Mouse (Mus musculus) intestine, embryonic 15.5 days (tissue): Measurements from ENCODE around the gene 4930544D05Rik. TPM values are rescaled to one million over a fixed set of nuclear protein-coding genes. Genes with fewer than 3 reads are reported as not detected.

Source experiments
- ATAC-seq: fragments of 200-750 bp; cut with Nextera tagmentation; 2 replicates; pipeline ENCODE4 v1.8.0; 2017; ENCODE audit warnings: moderate TSS enrichment, moderate library complexity
- H3K27ac ChIP-seq: fragments of 300-500 bp; sonication (generic); 2 replicates; pipeline ENCODE4 v1.5.1; 2015; ENCODE audit warnings: mild to moderate bottlenecking, inconsistent platforms
- H3K27me3 ChIP-seq: fragments of 300-500 bp; sonication (generic); replicated peaks from 2 replicates; pipeline ENCODE4 v1.6.1; 2015; ENCODE audit warnings: inconsistent platforms
- H3K36me3 ChIP-seq: fragments of 300-500 bp; sonication (generic); 2 replicates; pipeline ENCODE4 v1.6.1; 2015; ENCODE audit warnings: inconsistent platforms
- H3K4me1 ChIP-seq: fragments of 300-500 bp; sonication (generic); replicated peaks from 2 replicates; pipeline ENCODE4 v1.6.1; 2015; ENCODE audit warnings: inconsistent platforms
- H3K4me2 ChIP-seq: fragments of 300-500 bp; sonication (generic); replicated peaks from 2 replicates; pipeline ENCODE4 v1.6.1; 2015; ENCODE audit warnings: mild to moderate bottlenecking, inconsistent platforms
- H3K4me3 ChIP-seq: fragments of 300-500 bp; sonication (generic); replicated peaks from 2 replicates; pipeline ENCODE4 v1.5.1; 2015; ENCODE audit warnings: inconsistent platforms
- H3K9ac ChIP-seq: fragments of 300-500 bp; sonication (generic); 2 replicates; pipeline ENCODE4 v1.6.1; 2015; ENCODE audit warnings: inconsistent platforms
- H3K9me3 ChIP-seq: fragments of 300-500 bp; sonication (generic); 2 replicates; pipeline ENCODE4 v1.6.1; 2016; ENCODE audit warnings: inconsistent platforms
- WGBS: fragments of 180-500 bp; shearing (Covaris S2); methylation state at CpG from one replicate; pipeline ENCODE4 v1.1.7; 2015; 5-methylcytosine and 5-hydroxymethylcytosine counted together
- polyA plus RNA-seq: library from polyadenylated mRNA; unstranded; fragments of >200 nt; fragmentation: Nextera tagmentation; extraction: Ambion mirVana; gene quantifications from 2 replicates; pipeline ENCODE4 v1.2.1, GENCODE M21; 2015

Gene 4930544D05Rik
- polyA plus RNA-seq, 1 experiment from 2014 or later, result not detected

DNA sequence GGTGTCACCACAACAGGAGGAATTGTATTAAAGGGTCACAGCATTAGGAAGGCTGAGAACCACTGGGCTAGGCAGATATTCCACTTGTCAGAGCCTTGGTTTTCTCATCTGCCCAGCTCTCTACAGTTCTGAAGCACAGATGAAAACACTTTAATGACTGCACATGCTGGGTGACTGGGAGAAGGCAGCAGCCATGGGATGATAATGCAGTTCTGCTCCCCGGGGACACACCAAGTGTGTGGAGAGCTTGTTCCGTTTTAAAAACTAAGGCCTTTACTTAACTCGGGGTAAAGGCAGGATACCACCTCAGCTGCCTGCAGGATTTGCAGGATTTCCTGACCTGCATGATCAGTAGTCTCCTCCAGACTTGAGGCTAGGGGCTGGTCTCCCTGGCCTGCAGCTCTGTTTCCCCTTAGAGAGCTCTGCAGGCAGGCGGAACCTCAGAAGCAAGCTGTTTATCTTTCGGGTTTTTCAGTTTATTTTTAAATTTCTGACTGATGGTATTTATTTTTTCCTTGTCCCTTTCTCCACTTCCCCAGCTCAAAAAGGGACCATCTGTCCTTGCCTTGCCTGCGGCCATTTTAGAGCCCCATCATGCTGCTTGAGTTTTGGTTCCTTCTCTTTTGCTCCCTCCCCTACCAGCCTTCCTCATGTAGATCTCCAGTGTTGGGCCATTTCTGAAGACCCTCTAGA is 32.5 kb upstream of the 4930544D05Rik start:
- Histone ChIP-seq H3K36me3 (no peaks in the 10 kb centered on the region), H3K4me3 (no peak overlapping the region), H3K4me2 (no peak overlapping the region), H3K9me3 (no peaks in the 10 kb centered on the region), H3K27ac (peak overlapping the region; percentile 6; the same call in 1 of the 2 replicates), H3K9ac (no peak overlapping the region), H3K4me1 (peaks cover 47% of the 10 kb centered on the region), H3K27me3 (no peaks in the 10 kb centered on the region)
- ATAC-seq, result no peak
- 48% methylated on average over 6 of the region's 6 CpGs for WGBS

DNA sequence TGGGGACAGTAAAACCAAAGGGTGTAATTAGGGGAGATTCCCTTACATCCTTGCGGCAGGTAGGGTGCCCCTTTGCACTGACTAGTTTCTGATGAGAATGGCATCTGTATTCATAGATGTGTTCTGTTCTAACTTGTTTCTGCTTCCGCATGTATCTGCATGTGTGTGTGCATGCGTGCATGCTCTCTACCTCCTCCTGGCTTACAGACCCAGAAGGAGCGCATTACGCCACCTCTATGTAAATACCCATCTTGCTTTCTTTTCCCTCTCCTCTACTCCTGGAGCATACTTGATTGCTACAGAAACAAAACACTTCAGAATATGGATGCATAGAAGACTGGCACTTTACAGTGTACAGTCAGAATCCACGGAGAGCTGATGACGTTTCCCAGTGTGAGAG is 31.9 kb upstream of the 4930544D05Rik start:
- ATAC-seq, result no peak

DNA sequence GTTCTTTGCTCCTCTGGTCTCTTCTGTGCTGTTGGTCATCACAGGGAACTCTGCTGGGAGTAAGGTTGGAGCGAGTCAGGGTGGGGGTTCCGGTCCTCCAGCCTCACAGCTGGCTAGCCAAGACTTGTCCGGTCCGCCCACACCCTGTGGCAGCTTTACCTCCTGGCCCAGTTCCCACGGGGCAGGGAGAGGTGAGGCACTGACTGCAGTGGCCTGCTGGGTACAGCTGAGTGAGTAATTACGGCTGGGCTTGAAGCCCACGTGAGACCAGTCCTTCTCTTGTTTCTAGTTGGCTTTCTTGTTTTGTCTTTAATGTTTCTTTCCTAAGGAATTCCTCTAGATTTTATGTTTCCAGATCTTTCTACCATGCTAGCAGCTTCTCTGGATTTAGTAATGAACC is 30.2 kb upstream of the 4930544D05Rik start:
- no peak overlapping the region for H3K4me3 ChIP-seq
- no peaks in the 10 kb centered on the region for H3K27me3 ChIP-seq
- H3K36me3 ChIP-seq, result no peaks in the 10 kb centered on the region
- WGBS, result 52% methylated on average over 7 of the region's 7 CpGs
- ATAC-seq, result peak; percentile 68
- no peak overlapping the region for H3K9ac ChIP-seq
- H3K4me2 ChIP-seq, result no peak overlapping the region
- H3K27ac ChIP-seq, result no peak overlapping the region
- no peaks in the 10 kb centered on the region for H3K9me3 ChIP-seq
- peaks cover 24% of the 10 kb centered on the region for H3K4me1 ChIP-seq

More for the DNA sequence above, 31.9 kb upstream of the 4930544D05Rik start:
- Histone ChIP-seq H3K4me2 (no peak overlapping the region), H3K9ac (no peak overlapping the region), H3K27ac (no peak overlapping the region; the same call in 1 of the 2 replicates), H3K4me3 (no peak overlapping the region), H3K4me1 (peaks cover 40% of the 10 kb centered on the region), H3K36me3 (no peaks in the 10 kb centered on the region), H3K9me3 (no peaks in the 10 kb centered on the region), H3K27me3 (no peaks in the 10 kb centered on the region)
- WGBS, result 80% methylated on average over 7 of the region's 7 CpGs

DNA sequence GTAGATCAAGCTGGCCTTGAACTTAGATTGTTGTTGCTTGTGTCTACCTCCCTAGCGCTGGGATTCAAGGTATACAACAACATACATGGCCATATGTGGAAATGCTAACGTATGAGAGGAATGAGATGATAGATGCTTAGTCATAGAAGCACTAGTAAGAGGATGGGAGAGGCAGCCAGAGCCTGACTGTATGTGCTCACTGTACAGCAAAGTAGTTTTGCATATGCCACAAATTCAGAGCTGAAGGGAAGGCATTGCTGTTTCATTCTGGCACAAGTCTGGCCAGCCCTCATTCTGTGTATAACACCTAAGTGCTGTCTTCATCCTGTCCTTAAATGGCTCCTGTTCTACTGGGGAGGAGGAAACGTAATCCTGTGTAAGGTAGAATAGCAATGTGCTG is 29.4 kb upstream of the 4930544D05Rik start:
- H3K9ac ChIP-seq, result no peak overlapping the region
- H3K27me3 ChIP-seq, result no peaks in the 10 kb centered on the region
- H3K27ac ChIP-seq, result no peak overlapping the region
- no peaks in the 10 kb centered on the region for H3K9me3 ChIP-seq
- WGBS, result 83% methylated on average over 3 of the region's 3 CpGs
- H3K4me1 ChIP-seq, result peaks cover 24% of the 10 kb centered on the region
- no peak overlapping the region for H3K4me3 ChIP-seq
- no peaks in the 10 kb centered on the region for H3K36me3 ChIP-seq
- ATAC-seq, result no peak
- no peak overlapping the region for H3K4me2 ChIP-seq

DNA sequence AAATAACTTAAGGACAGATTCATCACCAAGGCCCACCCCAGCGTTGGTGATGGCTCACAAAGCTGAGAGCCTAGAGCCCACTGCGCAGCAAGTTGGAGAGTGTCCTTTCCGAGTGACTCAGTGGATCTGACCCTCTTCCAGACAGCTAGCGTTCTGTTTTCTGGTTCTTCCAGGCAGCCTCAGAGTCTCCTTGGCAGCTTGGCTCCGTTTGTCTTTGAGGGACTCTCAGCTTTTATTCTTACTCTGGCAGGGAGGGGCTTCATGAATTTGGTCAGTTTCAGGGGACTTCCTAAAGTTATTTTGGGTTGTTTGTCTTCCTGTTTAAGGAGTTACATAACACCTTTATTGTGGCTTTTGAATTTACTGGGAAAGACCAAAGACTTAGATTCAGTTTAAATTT is 28.7 kb upstream of the 4930544D05Rik start:
- H3K9ac ChIP-seq, result no peak overlapping the region
- no peak overlapping the region for H3K4me3 ChIP-seq
- no peaks in the 10 kb centered on the region for H3K9me3 ChIP-seq
- ATAC-seq, result no peak
- H3K4me2 ChIP-seq, result no peak overlapping the region
- 74% methylated on average over 5 of the region's 5 CpGs for WGBS
- H3K27me3 ChIP-seq, result no peaks in the 10 kb centered on the region
- no peak overlapping the region for H3K27ac ChIP-seq
- H3K4me1 ChIP-seq, result peaks cover 20% of the 10 kb centered on the region
- H3K36me3 ChIP-seq, result no peaks in the 10 kb centered on the region

DNA sequence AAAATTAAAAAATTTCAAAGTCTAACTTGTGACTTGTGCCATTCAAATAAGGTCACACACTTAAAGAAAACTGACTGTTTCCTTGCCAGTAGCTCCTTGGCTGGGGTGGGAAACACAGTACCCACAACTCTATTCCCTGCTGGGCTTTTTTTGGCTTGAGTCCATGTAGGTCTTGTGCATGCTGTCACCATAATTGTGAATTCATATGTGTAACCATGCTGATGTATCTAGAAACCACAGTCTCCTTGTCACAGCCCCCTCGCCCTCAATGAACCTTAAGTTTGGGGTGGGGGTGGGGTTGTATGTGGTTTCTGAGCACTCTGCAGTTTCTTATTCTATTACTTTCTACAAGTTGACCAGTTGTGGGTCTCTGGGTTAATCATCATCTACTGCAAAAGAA is 23.9 kb upstream of the 4930544D05Rik start:
- H3K27ac ChIP-seq, result no peak overlapping the region
- H3K4me3 ChIP-seq, result no peak overlapping the region
- H3K9ac ChIP-seq, result no peak overlapping the region
- no peaks in the 10 kb centered on the region for H3K9me3 ChIP-seq
- no peak for ATAC-seq
- WGBS, result 90% methylated on average over 1 of the region's 1 CpGs
- H3K4me2 ChIP-seq, result no peak overlapping the region
- H3K27me3 ChIP-seq, result no peaks in the 10 kb centered on the region
- H3K36me3 ChIP-seq, result no peaks in the 10 kb centered on the region
- H3K4me1 ChIP-seq, result peaks cover 8% of the 10 kb centered on the region; the same call in 1 of the 2 replicates

DNA sequence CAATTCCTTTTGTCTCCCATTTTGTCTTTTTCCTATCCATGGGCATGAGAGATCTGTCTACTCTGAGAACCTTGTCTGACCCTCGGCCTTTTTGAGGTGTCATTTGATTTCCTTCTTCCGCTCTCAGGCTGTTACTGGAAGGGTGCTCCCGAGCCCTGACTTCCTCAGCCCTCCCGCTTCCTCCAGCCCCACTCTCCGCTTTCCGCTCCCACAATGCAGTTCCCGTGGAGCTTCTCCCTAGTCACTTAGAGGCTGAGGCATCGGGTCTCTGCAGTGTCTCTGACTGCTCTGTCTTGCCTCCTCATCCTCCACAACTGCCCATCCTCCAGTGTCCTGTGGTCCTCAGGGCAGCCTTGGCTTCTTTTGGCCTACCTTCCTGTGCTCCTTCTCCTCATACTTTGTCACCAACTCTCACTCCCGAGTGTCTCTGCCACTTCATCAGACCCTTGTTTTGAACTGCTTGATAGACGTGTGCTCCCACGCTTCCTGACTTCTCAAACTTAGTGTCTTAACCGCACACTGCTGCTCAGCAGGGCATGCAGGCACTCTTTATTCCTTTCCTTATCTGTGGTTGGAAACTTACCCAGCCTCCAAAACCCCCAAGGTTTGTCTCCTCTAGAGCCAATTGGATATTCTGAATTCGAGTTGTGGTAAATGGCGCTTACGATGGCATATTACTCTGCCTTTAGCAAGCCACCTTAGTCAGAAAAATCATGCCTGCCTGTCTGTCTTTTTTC is 21.2 kb upstream of the 4930544D05Rik start:
- no peak for ATAC-seq
- H3K27me3 ChIP-seq, result no peaks in the 10 kb centered on the region
- H3K36me3 ChIP-seq, result peaks cover 9% of the 10 kb centered on the region
- no peak overlapping the region for H3K9ac ChIP-seq
- no peak overlapping the region for H3K27ac ChIP-seq
- H3K4me1 ChIP-seq, result peaks cover 10% of the 10 kb centered on the region; the same call in 1 of the 2 replicates
- H3K9me3 ChIP-seq, result no peaks in the 10 kb centered on the region
- WGBS, result 81% methylated on average over 15 of the region's 15 CpGs
- no peak overlapping the region for H3K4me3 ChIP-seq
- H3K4me2 ChIP-seq, result no peak overlapping the region

DNA sequence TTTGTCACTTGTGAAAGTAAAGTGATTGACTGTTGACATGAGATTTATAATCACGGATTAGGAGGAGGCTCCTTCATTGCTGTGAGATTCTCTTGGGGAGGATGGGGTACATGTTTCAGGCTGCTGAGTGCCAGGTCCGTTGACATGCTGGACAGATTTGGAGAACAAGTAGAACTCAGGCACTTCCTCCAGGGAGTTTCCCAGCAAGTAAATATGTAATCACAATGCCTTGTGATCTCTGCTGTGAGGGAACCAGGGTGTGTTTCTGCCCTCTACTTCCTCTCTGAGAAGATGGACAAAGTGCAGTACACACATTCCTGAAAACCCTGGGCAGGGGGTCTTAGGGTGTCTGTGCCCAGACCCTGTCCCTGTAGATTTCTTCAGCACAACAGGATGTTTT is 20.0 kb upstream of the 4930544D05Rik start:
- H3K9ac ChIP-seq, result no peak overlapping the region
- H3K4me3 ChIP-seq, result no peak overlapping the region
- H3K4me1 ChIP-seq, result peaks cover 10% of the 10 kb centered on the region; the same call in 1 of the 2 replicates
- H3K9me3 ChIP-seq, result no peaks in the 10 kb centered on the region
- 59% methylated on average over 2 of the region's 2 CpGs for WGBS
- peak overlapping the region; percentile 20; the same call in 1 of the 2 replicates for H3K27ac ChIP-seq
- H3K4me2 ChIP-seq, result no peak overlapping the region
- peaks cover 9% of the 10 kb centered on the region for H3K36me3 ChIP-seq
- H3K27me3 ChIP-seq, result no peaks in the 10 kb centered on the region
- ATAC-seq, result peak; percentile 78

DNA sequence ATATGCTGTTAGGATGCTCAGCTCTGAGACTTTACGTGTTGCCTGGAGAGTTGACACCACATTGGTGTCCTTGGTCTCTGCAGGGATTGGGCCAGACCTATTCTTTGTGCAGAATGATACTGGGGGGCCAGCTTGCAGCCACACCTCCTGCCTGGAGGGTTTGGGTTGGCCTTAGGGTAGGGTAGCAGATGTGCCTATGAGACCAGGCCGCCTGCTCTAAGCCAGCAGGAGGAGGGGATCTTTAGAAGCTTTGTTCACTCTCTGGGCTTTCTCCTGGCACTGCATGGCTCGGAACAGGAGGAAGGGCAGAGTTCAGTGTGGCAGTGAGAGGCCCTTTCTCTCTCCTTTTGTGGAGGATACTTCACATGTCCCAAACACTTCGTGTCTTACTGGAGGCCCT is 19.6 kb upstream of the 4930544D05Rik start:
- peak overlapping the region; percentile 20 for H3K27ac ChIP-seq
- H3K9me3 ChIP-seq, result no peaks in the 10 kb centered on the region
- H3K27me3 ChIP-seq, result no peaks in the 10 kb centered on the region
- 56% methylated on average over 4 of the region's 4 CpGs for WGBS
- peaks cover 10% of the 10 kb centered on the region; the same call in 1 of the 2 replicates for H3K4me1 ChIP-seq
- H3K4me2 ChIP-seq, result peak overlapping the region; percentile 10; the same call in 1 of the 2 replicates
- ATAC-seq, result peak; percentile 65
- no peak overlapping the region for H3K9ac ChIP-seq
- H3K4me3 ChIP-seq, result no peak overlapping the region
- peaks cover 9% of the 10 kb centered on the region for H3K36me3 ChIP-seq

DNA sequence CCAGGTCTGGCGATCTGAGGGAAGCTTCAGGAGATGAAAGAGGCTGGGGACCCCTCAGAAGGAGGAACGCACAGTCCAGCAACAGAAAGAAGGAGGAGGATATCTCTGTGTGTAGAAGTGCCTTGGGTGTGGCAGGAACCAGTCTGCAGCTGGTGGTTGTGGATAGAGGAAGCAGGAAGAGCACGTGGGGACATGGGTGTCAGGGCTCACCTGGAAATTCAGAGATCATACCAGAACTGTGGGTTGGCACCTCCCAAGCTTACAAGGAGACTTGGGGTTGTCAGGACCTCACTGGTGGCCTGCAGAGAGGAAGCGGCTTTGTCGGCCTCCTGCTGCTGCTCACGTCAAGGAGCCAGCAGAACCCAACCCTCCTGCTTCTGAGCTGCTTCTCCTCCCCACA is 18.3 kb upstream of the 4930544D05Rik start:
- Histone ChIP-seq H3K27me3 (no peaks in the 10 kb centered on the region), H3K4me3 (no peak overlapping the region), H3K9me3 (no peaks in the 10 kb centered on the region), H3K4me1 (peaks cover 10% of the 10 kb centered on the region; the same call in 1 of the 2 replicates), H3K27ac (no peak overlapping the region), H3K4me2 (no peak overlapping the region), H3K9ac (no peak overlapping the region), H3K36me3 (peaks cover 12% of the 10 kb centered on the region)
- no peak for ATAC-seq
- 84% methylated on average over 6 of the region's 6 CpGs for WGBS

DNA sequence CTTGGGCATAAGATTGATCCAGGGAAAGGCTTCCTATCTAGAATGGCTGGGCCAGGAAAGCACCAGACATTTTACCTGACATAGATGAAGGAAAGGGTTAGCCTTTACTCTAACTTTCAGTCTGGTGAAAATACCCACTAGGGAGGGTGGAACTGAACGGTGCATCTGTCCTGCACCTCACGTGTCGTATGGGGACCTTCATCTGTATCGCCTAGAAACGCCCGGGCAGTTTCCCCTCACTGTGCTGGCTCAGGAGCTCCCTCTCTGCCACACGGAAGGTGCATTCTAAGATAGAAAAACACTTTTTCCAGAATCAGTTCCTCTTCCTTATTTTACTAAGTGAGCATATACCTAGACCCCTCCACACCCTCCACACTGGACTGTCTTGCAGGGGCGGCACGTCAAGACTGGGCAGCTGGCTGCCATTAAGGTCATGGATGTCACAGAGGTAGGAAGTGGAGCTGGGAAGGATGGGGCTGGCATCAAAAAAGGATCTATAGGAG is 17.1 kb upstream of the 4930544D05Rik start:
- Histone ChIP-seq H3K9ac (no peak overlapping the region), H3K4me3 (no peak overlapping the region), H3K4me2 (no peak overlapping the region), H3K27me3 (no peaks in the 10 kb centered on the region), H3K9me3 (no peaks in the 10 kb centered on the region), H3K27ac (no peak overlapping the region), H3K36me3 (peaks cover 15% of the 10 kb centered on the region), H3K4me1 (peaks cover 10% of the 10 kb centered on the region; the same call in 1 of the 2 replicates)
- 86% methylated on average over 9 of the region's 9 CpGs for whole genome bisulfite sequencing
- no peak for ATAC-seq

DNA sequence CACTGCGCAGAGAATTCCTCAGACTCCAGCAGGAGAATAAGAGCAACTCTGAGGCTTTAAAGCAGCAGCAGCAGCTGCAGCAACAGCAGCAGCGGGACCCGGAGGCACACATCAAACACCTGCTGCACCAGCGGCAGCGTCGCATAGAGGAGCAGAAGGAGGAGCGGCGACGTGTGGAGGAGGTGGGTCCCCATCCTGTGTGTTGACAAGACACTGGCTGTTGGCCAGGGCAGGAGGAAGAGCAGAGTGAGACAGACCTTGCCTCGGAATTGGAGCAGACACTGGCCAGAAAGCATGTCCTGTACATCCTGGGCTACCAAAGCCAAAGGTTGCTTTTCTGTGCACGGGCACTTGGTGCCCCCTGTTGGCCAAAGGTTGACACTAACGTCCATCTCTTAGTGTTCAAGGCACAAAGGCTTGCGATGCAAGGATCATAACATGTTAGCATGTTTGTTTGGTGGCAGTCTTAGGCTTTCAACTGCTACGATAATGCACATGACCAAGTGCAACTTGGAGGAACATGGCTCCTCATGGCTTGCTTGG is 10.6 kb upstream of the 4930544D05Rik start:
- Histone ChIP-seq H3K4me3 (no peak overlapping the region), H3K36me3 (peaks cover 47% of the 10 kb centered on the region), H3K4me1 (no peaks in the 10 kb centered on the region), H3K27ac (no peak overlapping the region), H3K4me2 (no peak overlapping the region), H3K9me3 (no peaks in the 10 kb centered on the region), H3K27me3 (no peaks in the 10 kb centered on the region), H3K9ac (no peak overlapping the region)
- WGBS, result 49% methylated on average over 14 of the region's 14 CpGs
- peak; percentile 34; the same call in 1 of the 2 replicates for ATAC-seq
